Mouse (Mus musculus): ENCODE data around the gene 1700069L16Rik. TPM values are rescaled to one million over a fixed set of nuclear protein-coding genes. Genes with fewer than 3 reads are reported as not detected.

1700069L16Rik gene
- total and polyA plus RNA-seq, 2 experiments, result not detected

GRCm38 (mm10) chr5:113654206-113654605, 70.4 kb downstream of the 1700069L16Rik start:
- H3K4me1 ChIP-seq (ENCODE audit: control insufficient read depth, insufficient read depth, low read length), result no peaks in the 10 kb centered on the region
- H3K27ac ChIP-seq (replicated peaks; ENCODE audit: insufficient read depth, low read depth, low read length), result no peak overlapping the region
- H3K9ac ChIP-seq (ENCODE audit: low read depth, low read length), result no peak overlapping the region
- no peaks in the 10 kb centered on the region for H3K79me2 ChIP-seq (ENCODE audit: control insufficient read depth, insufficient read depth, low read length)
- no peak overlapping the region for H3K4me3 ChIP-seq (ENCODE audit: insufficient read depth, low read depth, low read length)
- H3K27me3 ChIP-seq (ENCODE audit: control insufficient read depth, insufficient read depth, low read length), result no peaks in the 10 kb centered on the region
- WGBS, result 61% methylated on average over 11 of the region's 11 CpGs
- DNase-seq (ENCODE audit: extremely low read depth, low read depth, low spot score), result no peak
- TF ChIP-seq CTCF (IDR thresholded peaks at IDR 0.05; ENCODE audit: low read depth, low read length), result no peak
- no peak for TF ChIP-seq POLR2A (IDR thresholded peaks at IDR 0.05; ENCODE audit: extremely low read depth, insufficient read depth, low read length)
- H3K36me3 ChIP-seq (ENCODE audit: control insufficient read depth, insufficient read depth, low read length), result no peaks in the 10 kb centered on the region

GRCm38 (mm10) chr5:113652215-113652614, 72.4 kb downstream of the 1700069L16Rik start:
- 21% methylated on average over 5 of the region's 5 CpGs for WGBS
- Histone ChIP-seq H3K27me3 (ENCODE audit: control insufficient read depth, insufficient read depth, low read length) (no peaks in the 10 kb centered on the region), H3K9ac (ENCODE audit: low read depth, low read length) (no peak overlapping the region), H3K4me3 (ENCODE audit: insufficient read depth, low read depth, low read length) (no peak overlapping the region), H3K79me2 (ENCODE audit: control insufficient read depth, insufficient read depth, low read length) (no peaks in the 10 kb centered on the region), H3K4me1 (ENCODE audit: control insufficient read depth, insufficient read depth, low read length) (no peaks in the 10 kb centered on the region), H3K27ac (replicated peaks; ENCODE audit: insufficient read depth, low read depth, low read length) (no peak overlapping the region), H3K36me3 (ENCODE audit: control insufficient read depth, insufficient read depth, low read length) (no peaks in the 10 kb centered on the region)
- TF ChIP-seq CTCF (IDR thresholded peaks at IDR 0.05; ENCODE audit: low read depth, low read length), result no peak
- TF ChIP-seq POLR2A (IDR thresholded peaks at IDR 0.05; ENCODE audit: extremely low read depth, insufficient read depth, low read length), result no peak
- DNase-seq (ENCODE audit: extremely low read depth, low read depth, low spot score), result no peak

GRCm38 (mm10) chr5:113650035-113650865, 74.3 kb downstream of the 1700069L16Rik start, which contains the start of gene Cmklr1:
Cmklr1 (minus strand) TSS chr5:113650426.
- Histone ChIP-seq H3K4me3 (ENCODE audit: insufficient read depth, low read depth, low read length) (peak within 1 kb of the TSS; percentile 66), H3K36me3 (ENCODE audit: control insufficient read depth, insufficient read depth, low read length) (no peaks in the 10 kb centered on the region), H3K79me2 (ENCODE audit: control insufficient read depth, insufficient read depth, low read length) (no peaks in the 10 kb centered on the region), H3K9ac (ENCODE audit: low read depth, low read length) (peak within 1 kb of the TSS; percentile 39), H3K27me3 (ENCODE audit: control insufficient read depth, insufficient read depth, low read length) (no peaks in the 10 kb centered on the region), H3K27ac (replicated peaks; ENCODE audit: insufficient read depth, low read depth, low read length) (peak within 1 kb of the TSS; percentile 60), H3K4me1 (ENCODE audit: control insufficient read depth, insufficient read depth, low read length) (no peaks in the 10 kb centered on the region)
- TF ChIP-seq CTCF (IDR thresholded peaks at IDR 0.05; ENCODE audit: low read depth, low read length), result no peak
- no peak for TF ChIP-seq POLR2A (IDR thresholded peaks at IDR 0.05; ENCODE audit: extremely low read depth, insufficient read depth, low read length)
- 12% methylated on average over 30 of the region's 30 CpGs for WGBS
- DNase-seq (ENCODE audit: extremely low read depth, low read depth, low spot score), result no peak

GRCm38 (mm10) chr5:113648647-113649211, 75.8 kb downstream of the 1700069L16Rik start:
- peak overlapping the region; percentile 8; the same call in 1 of the 2 replicates for H3K27ac ChIP-seq (replicated peaks; ENCODE audit: insufficient read depth, low read depth, low read length)
- DNase-seq (ENCODE audit: extremely low read depth, low read depth, low spot score), result peak; percentile 47
- no peaks in the 10 kb centered on the region for H3K27me3 ChIP-seq (ENCODE audit: control insufficient read depth, insufficient read depth, low read length)
- peak overlapping the region; percentile 10; the same call in 1 of the 2 replicates for H3K4me3 ChIP-seq (ENCODE audit: insufficient read depth, low read depth, low read length)
- H3K79me2 ChIP-seq (ENCODE audit: control insufficient read depth, insufficient read depth, low read length), result no peaks in the 10 kb centered on the region
- H3K36me3 ChIP-seq (ENCODE audit: control insufficient read depth, insufficient read depth, low read length), result no peaks in the 10 kb centered on the region
- TF ChIP-seq CTCF (IDR thresholded peaks at IDR 0.05; ENCODE audit: low read depth, low read length) (no peak), POLR2A (IDR thresholded peaks at IDR 0.05; ENCODE audit: extremely low read depth, insufficient read depth, low read length) (no peak)
- 64% methylated on average over 5 of the region's 5 CpGs for WGBS
- H3K9ac ChIP-seq (ENCODE audit: low read depth, low read length), result 0 out of 2 replicates have a peak overlapping the region, but pooled peaks have one; percentile 13
- H3K4me1 ChIP-seq (ENCODE audit: control insufficient read depth, insufficient read depth, low read length), result no peaks in the 10 kb centered on the region

GRCm38 (mm10) chr5:113647141-113647540, 77.4 kb downstream of the 1700069L16Rik start:
- no peak overlapping the region for H3K9ac ChIP-seq (ENCODE audit: low read depth, low read length)
- H3K27me3 ChIP-seq (ENCODE audit: control insufficient read depth, insufficient read depth, low read length), result no peaks in the 10 kb centered on the region
- H3K4me3 ChIP-seq (ENCODE audit: insufficient read depth, low read depth, low read length), result no peak overlapping the region
- H3K4me1 ChIP-seq (ENCODE audit: control insufficient read depth, insufficient read depth, low read length), result no peaks in the 10 kb centered on the region
- no peaks in the 10 kb centered on the region for H3K36me3 ChIP-seq (ENCODE audit: control insufficient read depth, insufficient read depth, low read length)
- DNase-seq (ENCODE audit: extremely low read depth, low read depth, low spot score), result peak; percentile 38
- TF ChIP-seq POLR2A (IDR thresholded peaks at IDR 0.05; ENCODE audit: extremely low read depth, insufficient read depth, low read length) (no peak), CTCF (IDR thresholded peaks at IDR 0.05; ENCODE audit: low read depth, low read length) (no peak)
- WGBS, result 85% methylated on average over 8 of the region's 8 CpGs
- H3K27ac ChIP-seq (replicated peaks; ENCODE audit: insufficient read depth, low read depth, low read length), result no peak overlapping the region
- H3K79me2 ChIP-seq (ENCODE audit: control insufficient read depth, insufficient read depth, low read length), result no peaks in the 10 kb centered on the region

All from liver, adult 2 months (tissue).